Mouse (Mus musculus) limb, embryonic 14.5 days (tissue): ENCODE measurements around the gene Lgals9. TPM values are rescaled to one million over a fixed set of nuclear protein-coding genes. Genes with fewer than 3 reads are reported as not detected.

Experiments used
- ATAC-seq: fragments of 200-750 bp; cut with Nextera tagmentation; 2 replicates; pipeline ENCODE4 v1.8.0; 2017; ENCODE audit warnings: low read depth, moderate number of reproducible peaks, moderate TSS enrichment; ENCODE audit not compliant: low FRiP score
- DNase-seq: peaks from one replicate; pipeline ENCODE4 v3.0.0-alpha.2; 2015; ENCODE audit warnings: low spot score
- H3K27ac ChIP-seq: fragments of 300-500 bp; sonication (generic); replicated peaks from 2 replicates; pipeline ENCODE4 v1.5.1; 2014; ENCODE audit warnings: low read depth, mild to moderate bottlenecking, low read length, moderate library complexity, mixed read lengths
- H3K27me3 ChIP-seq: fragments of 300-500 bp; sonication (generic); 2 replicates; pipeline ENCODE4 v1.6.1; 2014; ENCODE audit warnings: low read length, mixed read lengths; ENCODE audit not compliant: control insufficient read depth, insufficient read depth
- H3K36me3 ChIP-seq: fragments of 300-500 bp; sonication (generic); 2 replicates; pipeline ENCODE4 v1.6.1; 2014; ENCODE audit warnings: mild to moderate bottlenecking, low read length, moderate library complexity, mixed read lengths; ENCODE audit not compliant: control insufficient read depth, insufficient read depth
- H3K4me1 ChIP-seq: fragments of 300-500 bp; sonication (generic); 2 replicates; pipeline ENCODE4 v1.6.1; 2014; ENCODE audit warnings: antibody characterized with exemption, low read length, mixed read lengths; ENCODE audit not compliant: control insufficient read depth, insufficient read depth
- H3K4me2 ChIP-seq: fragments of 300-500 bp; sonication (generic); replicated peaks from 2 replicates; pipeline ENCODE4 v1.6.1; 2014; ENCODE audit warnings: low read depth, mild to moderate bottlenecking, low read length, moderate library complexity; ENCODE audit not compliant: severe bottlenecking
- H3K4me3 ChIP-seq: fragments of 300-500 bp; sonication (generic); replicated peaks from 2 replicates; pipeline ENCODE4 v1.5.1; 2014; ENCODE audit warnings: low read length
- H3K9ac ChIP-seq: fragments of 300-500 bp; sonication (generic); 2 replicates; pipeline ENCODE4 v1.6.1; 2014; ENCODE audit warnings: mild to moderate bottlenecking, low read depth, low read length, moderate library complexity; ENCODE audit not compliant: severe bottlenecking
- H3K9me3 ChIP-seq: fragments of 300-500 bp; sonication (generic); 2 replicates; pipeline ENCODE4 v1.6.1; 2016; ENCODE audit warnings: low read length; ENCODE audit not compliant: control insufficient read depth
- POLR2A ChIP-seq: fragments of 200-500 bp; IDR thresholded peaks from 2 replicates; pipeline ENCODE4 v1.8.0; 2012; ENCODE audit warnings: inconsistent platforms, mild to moderate bottlenecking, moderate library complexity, borderline replicate concordance; ENCODE audit not compliant: insufficient read depth, insufficient read length; ENCODE audit errors: extremely low read depth
- WGBS: fragments of 180-500 bp; shearing (Covaris S2); extraction: QIAGEN DNeasy Blood & Tissue Kit; methylation state at CpG from one replicate; pipeline ENCODE4 v1.1.7; 2014; 5-methylcytosine and 5-hydroxymethylcytosine counted together
- polyA plus RNA-seq, 2 experiments: library from polyadenylated mRNA; depleted of rRNA in 1 of 2; stranded (reverse) in 1 of 2; unstranded in 1 of 2; fragments of >200 nt; fragmentation: Nextera tagmentation in 1 of 2; extraction: Ambion mirVana in 1 of 2; gene quantifications; 2 replicates each; pipeline versions ENCODE4 v1.2.1 to v1.2.3; 2012 to 2014

Gene Lgals9
- polyA plus RNA-seq, 2 experiments: 29.7 to 35.4 TPM

DNA sequence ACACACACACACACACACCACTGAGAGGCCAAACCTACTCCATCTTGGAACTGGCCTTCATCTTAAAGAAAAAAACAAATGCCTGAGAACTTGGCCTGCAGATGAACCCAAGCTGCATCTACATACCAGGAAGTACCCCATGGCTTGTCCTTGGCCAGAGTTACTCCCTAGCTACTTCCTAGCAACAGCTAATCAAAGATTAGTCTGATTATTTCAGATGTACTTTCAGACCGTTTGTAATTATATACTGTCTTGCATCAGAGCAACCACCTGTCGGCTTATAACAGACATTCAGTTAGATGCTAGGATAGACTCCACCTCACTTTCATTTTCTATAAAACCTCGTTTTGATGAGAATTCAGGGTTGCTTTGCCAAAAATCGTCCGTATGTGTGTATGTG, 21.7 kb upstream of the Lgals9 start:
- no peak overlapping the region for H3K9ac ChIP-seq
- DNase-seq: no peak
- no peaks in the 10 kb centered on the region for H3K36me3 ChIP-seq
- no peak for TF ChIP-seq POLR2A
- no peaks in the 10 kb centered on the region for H3K9me3 ChIP-seq
- no peak overlapping the region for H3K27ac ChIP-seq
- H3K4me3 ChIP-seq: no peak overlapping the region
- WGBS: 47% methylated on average over 5 of the region's 5 CpGs
- no peak for ATAC-seq
- H3K4me1 ChIP-seq: peaks cover 11% of the 10 kb centered on the region; the same call in 1 of the 2 replicates
- no peak overlapping the region for H3K4me2 ChIP-seq
- no peaks in the 10 kb centered on the region for H3K27me3 ChIP-seq

DNA sequence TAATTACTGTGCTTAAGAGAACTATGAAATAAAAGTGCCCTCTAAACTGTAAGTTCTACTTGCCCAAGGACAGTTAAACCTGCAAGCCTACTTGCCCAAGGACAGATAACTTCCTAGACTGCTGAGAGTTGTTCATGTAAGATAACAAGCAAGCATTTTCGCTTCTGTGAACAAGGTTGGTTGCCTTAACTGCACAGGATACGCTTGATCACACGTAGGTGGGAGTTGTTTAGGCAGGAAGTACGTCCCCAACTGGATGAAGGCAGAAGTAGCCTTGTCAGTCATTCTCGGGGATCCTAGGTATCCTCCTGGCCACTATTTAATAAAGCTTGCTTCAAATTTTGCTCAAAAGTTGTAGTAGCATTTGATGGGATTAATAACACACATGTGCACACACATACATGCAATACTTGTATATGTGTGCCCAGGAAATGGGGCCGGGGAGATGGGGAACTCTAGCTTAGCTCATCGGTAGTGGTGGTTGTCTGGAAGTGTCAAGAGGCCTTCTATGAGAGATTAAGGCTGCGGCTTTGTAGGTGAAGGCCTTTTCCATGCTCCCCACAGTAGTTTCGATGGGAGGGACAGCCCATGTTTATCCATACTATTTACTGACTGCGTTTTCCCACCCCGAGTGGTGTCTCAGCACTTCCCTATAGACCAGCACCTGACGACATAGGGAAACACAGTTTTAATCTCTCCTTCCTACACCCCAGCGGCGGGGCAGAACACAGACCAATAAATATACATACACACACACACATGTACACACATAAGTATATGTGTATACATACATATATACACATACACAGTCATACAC, 21.0 kb upstream of the Lgals9 start:
- no peaks in the 10 kb centered on the region for H3K36me3 ChIP-seq
- no peak overlapping the region for H3K9ac ChIP-seq
- no peak overlapping the region for H3K4me3 ChIP-seq
- no peak for DNase-seq
- H3K9me3 ChIP-seq: no peaks in the 10 kb centered on the region
- H3K4me2 ChIP-seq: no peak overlapping the region
- no peak for TF ChIP-seq POLR2A
- H3K27ac ChIP-seq: no peak overlapping the region
- WGBS: 89% methylated on average over 14 of the region's 14 CpGs
- no peak for ATAC-seq
- H3K27me3 ChIP-seq: no peaks in the 10 kb centered on the region
- H3K4me1 ChIP-seq: peaks cover 11% of the 10 kb centered on the region; the same call in 1 of the 2 replicates

DNA sequence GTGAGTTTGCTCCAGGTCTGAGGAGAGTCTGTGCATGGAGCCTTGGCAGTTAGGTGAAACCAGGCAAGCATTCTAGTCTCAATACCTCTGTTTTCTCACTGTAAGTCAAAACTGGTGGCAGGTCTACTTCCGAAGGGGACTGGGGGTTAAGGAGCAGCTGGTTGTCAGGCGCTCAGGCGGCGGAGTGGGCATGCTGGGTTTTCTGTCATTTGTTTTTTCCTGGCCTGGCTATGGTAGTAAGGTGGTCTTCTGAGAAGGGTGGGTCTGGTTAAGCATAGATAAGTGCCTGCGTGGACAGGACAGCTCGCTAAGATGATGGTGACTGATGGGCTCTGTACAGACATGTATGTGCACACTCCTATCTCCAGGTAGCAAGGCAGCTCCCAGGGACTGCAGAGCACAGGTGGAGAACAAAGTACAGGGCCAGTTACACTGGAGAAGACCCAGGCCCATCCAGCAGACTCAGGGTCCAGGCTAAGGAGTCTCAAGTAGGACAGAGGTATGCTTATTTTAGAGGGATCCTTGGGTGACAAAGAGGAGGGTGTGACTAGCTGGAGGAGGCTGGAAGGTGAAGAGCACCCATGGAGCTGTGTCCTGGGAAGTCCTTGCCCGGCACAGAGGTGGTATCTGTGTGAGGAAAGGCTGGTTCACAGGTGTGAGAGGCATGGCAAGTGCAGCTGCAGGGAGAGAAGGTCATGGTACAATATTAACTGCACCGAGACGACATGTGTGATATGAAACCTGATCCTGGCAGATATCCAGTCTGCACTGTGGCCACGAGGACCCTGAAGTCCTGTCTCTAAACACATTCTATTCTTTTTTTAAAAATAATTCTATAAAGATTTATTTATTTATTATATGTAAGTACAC, 19.3 kb upstream of the Lgals9 start:
- WGBS: 65% methylated on average over 10 of the region's 10 CpGs
- H3K27me3 ChIP-seq: no peaks in the 10 kb centered on the region
- no peaks in the 10 kb centered on the region for H3K9me3 ChIP-seq
- ATAC-seq (no peak), DNase-seq (no peak)
- no peak overlapping the region for H3K9ac ChIP-seq
- no peak overlapping the region for H3K4me2 ChIP-seq
- peaks cover 11% of the 10 kb centered on the region; the same call in 1 of the 2 replicates for H3K4me1 ChIP-seq
- no peak for TF ChIP-seq POLR2A
- no peak overlapping the region for H3K27ac ChIP-seq
- H3K4me3 ChIP-seq: no peak overlapping the region
- H3K36me3 ChIP-seq: no peaks in the 10 kb centered on the region

DNA sequence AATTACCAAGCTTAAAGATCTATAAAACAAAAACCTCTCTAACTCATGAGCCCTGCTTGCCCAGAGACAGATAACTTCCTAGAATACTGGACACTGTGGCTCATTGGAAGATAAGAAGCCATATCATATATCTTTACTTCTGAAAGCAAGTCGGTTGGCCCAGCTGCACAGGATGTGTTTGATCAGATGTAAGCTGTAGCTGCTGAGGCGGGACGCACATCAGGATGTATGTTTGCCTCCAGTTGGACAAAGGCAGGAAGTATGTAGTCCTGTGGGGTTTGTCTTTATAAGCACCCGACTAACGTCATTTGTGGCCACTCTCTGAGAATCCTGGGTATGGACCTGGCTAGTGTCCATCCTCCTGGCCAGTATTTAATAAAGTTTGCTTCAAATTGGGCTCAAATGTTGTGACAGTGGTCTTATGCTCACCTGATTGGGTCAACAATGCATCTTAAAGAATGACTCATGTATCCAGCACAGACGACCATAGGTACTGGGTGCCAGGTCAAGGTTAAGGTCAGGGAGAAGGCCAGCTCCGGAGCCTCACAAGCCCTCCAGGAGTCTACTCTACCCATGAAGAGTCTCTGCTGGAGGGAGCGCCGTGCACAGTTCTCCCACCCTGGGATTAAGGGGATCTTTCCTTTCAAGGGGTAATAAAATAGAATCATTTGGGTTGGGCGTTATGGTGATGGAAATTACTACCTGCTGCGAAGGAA, 18.5 kb upstream of the Lgals9 start:
- no peak overlapping the region for H3K9ac ChIP-seq
- H3K4me1 ChIP-seq: peaks cover 11% of the 10 kb centered on the region; the same call in 1 of the 2 replicates
- no peak overlapping the region for H3K4me2 ChIP-seq
- no peaks in the 10 kb centered on the region for H3K27me3 ChIP-seq
- ATAC-seq: no peak
- peak; percentile 48 for DNase-seq
- H3K27ac ChIP-seq: peak overlapping the region; percentile 43; the same call in 1 of the 2 replicates
- no peaks in the 10 kb centered on the region for H3K9me3 ChIP-seq
- 56% methylated on average over 11 of the region's 11 CpGs for WGBS
- no peak overlapping the region for H3K4me3 ChIP-seq
- TF ChIP-seq POLR2A: no peak
- H3K36me3 ChIP-seq: no peaks in the 10 kb centered on the region

DNA sequence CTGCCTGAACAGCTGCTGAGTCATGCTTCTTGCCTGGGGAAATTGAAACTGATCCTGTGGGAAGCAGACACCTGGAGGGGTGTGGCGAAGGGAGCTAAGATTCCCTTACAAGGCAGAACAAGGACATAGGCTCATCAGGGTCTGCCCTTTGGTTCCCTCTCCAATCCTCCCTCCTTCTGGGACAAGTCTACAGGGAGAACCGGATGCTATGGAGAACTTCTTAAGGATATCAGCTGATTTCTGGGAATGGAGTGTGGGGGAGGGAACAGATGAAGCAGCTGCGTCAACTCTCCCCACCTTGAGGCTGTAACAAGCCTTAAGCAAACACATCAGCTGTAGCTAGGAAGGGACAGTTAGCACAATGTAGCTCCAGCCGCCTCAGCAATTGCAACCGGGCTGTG, 17.8 kb upstream of the Lgals9 start:
- Histone ChIP-seq H3K4me2 (no peak overlapping the region), H3K9me3 (no peaks in the 10 kb centered on the region), H3K27me3 (no peaks in the 10 kb centered on the region), H3K36me3 (no peaks in the 10 kb centered on the region), H3K4me3 (no peak overlapping the region), H3K4me1 (peaks cover 11% of the 10 kb centered on the region; the same call in 1 of the 2 replicates), H3K27ac (peak overlapping the region; percentile 43; the same call in 1 of the 2 replicates), H3K9ac (no peak overlapping the region)
- WGBS: 54% methylated on average over 5 of the region's 5 CpGs
- no peak for TF ChIP-seq POLR2A
- DNase-seq (no peak), ATAC-seq (no peak)
